Mouse (Mus musculus) gastrocnemius, postnatal 14 days (tissue): ENCODE data around the gene Ldlr. TPM values are rescaled to one million over a fixed set of nuclear protein-coding genes. Genes with fewer than 3 reads are reported as not detected.

Source experiments
- total RNA-seq, 2 experiments: library from RNA; stranded (reverse); gene quantifications; 2 replicates each; pipeline ENCODE4 v1.2.3; 2021

Ldlr gene
- total RNA-seq, 2 experiments from 2014 or later = 4.5 to 9.5 TPM

Other genes starting within 250 kb of the Ldlr start
- 10 to 100 TPM; 25.9 to 29.3 TPM for gene Tmed1, start 213.2 kb upstream of the Ldlr start, total RNA-seq
- gene AB124611, start 197.3 kb upstream of the Ldlr start, total RNA-seq = 1 to 10 TPM; 1.0 to 1.5 TPM
- gene Carm1, start 176.6 kb upstream of the Ldlr start, total RNA-seq = 10 to 100 TPM; 62.8 to 68.0 TPM
- 10 to 100 TPM; 41.4 to 44.5 TPM for gene Timm29, start 130.8 kb upstream of the Ldlr start, total RNA-seq
- 1 to 10 TPM; 4.6 to 5.8 TPM for gene Yipf2, start 130.7 kb upstream of the Ldlr start, total RNA-seq
- 10 to 100 TPM; 42.5 to 49.8 TPM for gene Smarca4, start 107.3 kb upstream of the Ldlr start, total RNA-seq
- 1 to 10 TPM; 3.2 to 3.6 TPM for gene Spc24, start 36.8 kb downstream of the Ldlr start, total RNA-seq
- 10 to 100 TPM; 17.9 to 21.2 TPM for gene Kank2, start 75.3 kb downstream of the Ldlr start, total RNA-seq
- gene Angptl8, start 112.0 kb downstream of the Ldlr start, total RNA-seq = not detected
- gene Dock6, start 129.2 kb downstream of the Ldlr start, total RNA-seq = 10 to 100 TPM; 18.8 to 24.7 TPM
- 1 to 10 TPM; 4.1 to 6.6 TPM for gene Rab3d, start 194.7 kb downstream of the Ldlr start, total RNA-seq
- under 1 TPM; 0.33 TPM for gene Ccdc159, start 204.0 kb downstream of the Ldlr start, total RNA-seq
- gene Tmem205, start 204.1 kb downstream of the Ldlr start, total RNA-seq = 10 to 100 TPM; 13.7 to 14.2 TPM
- 1 to 10 TPM; 1.4 TPM for gene Plppr2, start 213.6 kb downstream of the Ldlr start, total RNA-seq
- 1 to 10 TPM; 2.7 to 3.6 TPM for gene Swsap1, start 232.3 kb downstream of the Ldlr start, total RNA-seq
- gene Epor, start 240.0 kb downstream of the Ldlr start, total RNA-seq = 1 to 10 TPM; 1.3 to 2.2 TPM